Mouse (Mus musculus) CH12.LX (cell line): ENCODE measurements around the gene Prmt3.

ENCODE experiments used
- CTCF ChIP-seq, 2 experiments: IDR thresholded peaks in 1 of 2; conservative IDR thresholded peaks in 1 of 2; 2 replicates each; pipeline ENCODE4 v1.5.1; 2011 to 2012; ENCODE audit warnings: low read depth in 2 of 2, low read length in 2 of 2, improper control_type of control experiment in 1 of 2, inconsistent platforms in 1 of 2, mild to moderate bottlenecking in 1 of 2, moderate library complexity in 1 of 2
- E2F4 ChIP-seq: IDR thresholded peaks from 2 replicates; pipeline ENCODE4 v1.6.1; 2011; ENCODE audit warnings: low read depth, low read length, improper control_type of control experiment; ENCODE audit not compliant: insufficient replicate concordance
- EP300 ChIP-seq: IDR thresholded peaks from 2 replicates; pipeline ENCODE4 v1.6.1; 2011; ENCODE audit warnings: low read length, improper control_type of control experiment
- ETS1 ChIP-seq: conservative IDR thresholded peaks from 2 replicates; pipeline ENCODE4 v1.6.1; 2012; ENCODE audit warnings: low read depth, mild to moderate bottlenecking, inconsistent platforms, low read length, improper control_type of control experiment, moderate library complexity
- HCFC1 ChIP-seq: IDR thresholded peaks from 2 replicates; pipeline ENCODE4 v1.6.1; 2012; ENCODE audit warnings: low read depth, mild to moderate bottlenecking, inconsistent platforms, low read length, improper control_type of control experiment
- JUND ChIP-seq: conservative IDR thresholded peaks from 2 replicates; pipeline ENCODE4 v1.6.1; 2011; ENCODE audit warnings: low read depth, low read length, improper control_type of control experiment
- KAT2A ChIP-seq: IDR thresholded peaks from 2 replicates; pipeline ENCODE4 v1.6.1; 2012; ENCODE audit warnings: low read length, improper control_type of control experiment, inconsistent platforms; ENCODE audit not compliant: insufficient replicate concordance
- MAX ChIP-seq: IDR thresholded peaks from 2 replicates; pipeline ENCODE4 v1.6.1; 2011; ENCODE audit warnings: low read length, improper control_type of control experiment
- POLR2A ChIP-seq: IDR thresholded peaks from 2 replicates; pipeline ENCODE4 v1.6.1; 2011; ENCODE audit warnings: low read depth, mild to moderate bottlenecking, improper control_type of control experiment, low read length
- RAD21 ChIP-seq: IDR thresholded peaks from 2 replicates; pipeline ENCODE4 v1.6.1; 2011; ENCODE audit warnings: low read depth, mild to moderate bottlenecking, low read length, improper control_type of control experiment, moderate library complexity
- SIN3A ChIP-seq: IDR thresholded peaks from 2 replicates; pipeline ENCODE4 v1.6.1; 2012; ENCODE audit warnings: low read length, improper control_type of control experiment, inconsistent platforms
- TBP ChIP-seq: conservative IDR thresholded peaks from 2 replicates; pipeline ENCODE4 v1.6.1; 2011; ENCODE audit warnings: low read depth, low read length, improper control_type of control experiment
- TCF12 ChIP-seq: IDR thresholded peaks from 2 replicates; pipeline ENCODE4 v1.6.1; 2014; ENCODE audit warnings: low read depth, mild to moderate bottlenecking, inconsistent platforms, low read length, improper control_type of control experiment
- ZKSCAN1 ChIP-seq: IDR thresholded peaks from 2 replicates; pipeline ENCODE4 v1.6.1; 2012; ENCODE audit warnings: low read depth, inconsistent platforms, low read length, improper control_type of control experiment, borderline replicate concordance

DNA sequence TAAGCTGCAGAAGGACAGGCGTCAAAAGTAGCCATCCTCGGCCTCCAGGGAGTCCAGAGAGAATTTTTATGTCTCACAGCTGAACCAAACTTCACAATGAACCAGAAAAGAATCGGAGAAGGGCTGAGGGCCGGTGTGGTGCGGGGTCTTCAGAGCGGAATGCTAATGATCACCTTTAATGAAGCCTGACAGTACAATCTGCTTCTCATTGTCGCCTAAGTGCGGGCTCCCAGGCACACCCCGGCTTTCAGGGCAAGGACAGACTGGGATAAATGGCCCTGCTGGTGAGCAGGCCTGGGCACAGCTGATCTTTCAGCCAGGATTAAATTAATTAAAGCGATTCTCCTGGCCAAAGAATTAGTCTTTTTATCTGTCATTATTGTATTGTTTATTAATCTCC is 36.2 kb upstream of the Prmt3 start:
- TF ChIP-seq TCF12 (no peak), CTCF (conservative IDR thresholded peaks at IDR 0.05 in 1 of 2, IDR thresholded peaks at IDR 0.05 in 1 of 2; ENCODE audit: low read depth in 2 of 2, low read length in 2 of 2) (no peak), MAX (no peak), E2F4 (no peak), ZKSCAN1 (no peak), JUND (no peak), TBP (no peak), EP300 (no peak), KAT2A (no peak), POLR2A (no peak), RAD21 (no peak), HCFC1 (no peak), SIN3A (no peak), ETS1 (no peak)
